Mouse (Mus musculus): ENCODE results near the gene Ccdc187. TPM values are rescaled to one million over a fixed set of nuclear protein-coding genes. Genes with fewer than 3 reads are reported as not detected.

Gene Ccdc187
- polyA plus RNA-seq (2012; rRNA removed), result 0.32 and 0.37 TPM in 2 replicates

GRCm38 (mm10) chr2:26294457-26294856 is at the start of gene Ccdc187:
Gene Ccdc187, minus strand, starts transcription at chr2:26294557.
- WGBS, result 52% methylated on average over 2 of the region's 2 CpGs
- DNase-seq (ENCODE audit: low read depth, low spot score), result no peak

DNA sequence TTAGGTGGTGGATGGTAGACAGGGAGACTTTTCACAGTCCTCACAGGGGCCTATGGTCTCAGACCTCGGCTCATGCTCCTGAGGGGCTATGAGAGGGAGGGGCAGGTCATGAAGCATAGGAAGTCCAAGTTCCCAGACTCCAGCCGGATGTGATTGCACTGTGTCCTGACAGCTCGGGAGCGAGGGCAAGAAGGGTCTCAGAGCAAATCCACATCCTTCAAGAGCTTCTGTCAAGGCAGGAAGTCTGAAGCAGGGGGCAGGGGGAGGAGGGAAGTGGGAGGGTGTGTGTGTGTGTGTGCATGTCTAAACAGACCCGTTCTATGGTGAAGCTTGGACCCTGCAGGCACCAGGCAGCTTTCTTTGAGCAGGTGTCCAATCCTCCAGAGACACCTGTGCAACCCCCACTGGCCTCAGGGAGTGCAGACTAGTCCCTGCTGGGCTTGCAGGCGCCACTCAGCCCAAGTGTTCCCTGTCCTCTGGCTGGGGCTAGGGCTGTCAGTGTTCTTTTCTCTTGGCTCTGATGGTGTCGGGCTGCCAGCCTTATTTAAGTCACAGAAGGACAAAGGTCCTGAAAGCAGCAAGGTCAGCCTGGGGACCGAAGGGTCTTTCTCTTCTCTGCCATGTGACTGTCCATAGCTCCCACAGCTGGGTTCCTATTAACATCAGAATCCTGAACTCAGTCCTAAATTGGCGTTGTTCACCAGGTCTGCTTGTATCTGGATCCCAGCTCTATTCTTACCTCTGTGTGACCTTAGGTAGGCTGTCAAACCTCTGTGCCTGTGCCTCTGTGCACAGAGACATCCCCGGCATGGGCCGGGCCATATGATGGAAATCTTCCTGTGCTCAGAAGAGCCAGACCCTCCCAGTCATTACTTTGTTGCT is 48.5 kb upstream of the Ccdc187 start:
- WGBS, result 71% methylated on average over 11 of the region's 11 CpGs
- DNase-seq (ENCODE audit: low read depth, low spot score), result no peak

- 11% methylated on average over 10 of the region's 10 CpGs for WGBS
- DNase-seq (ENCODE audit: low read depth, low spot score), result peak; percentile 44
Measured at GRCm38 (mm10) chr2:26342044-26342443, 47.7 kb upstream of the Ccdc187 start.

DNA sequence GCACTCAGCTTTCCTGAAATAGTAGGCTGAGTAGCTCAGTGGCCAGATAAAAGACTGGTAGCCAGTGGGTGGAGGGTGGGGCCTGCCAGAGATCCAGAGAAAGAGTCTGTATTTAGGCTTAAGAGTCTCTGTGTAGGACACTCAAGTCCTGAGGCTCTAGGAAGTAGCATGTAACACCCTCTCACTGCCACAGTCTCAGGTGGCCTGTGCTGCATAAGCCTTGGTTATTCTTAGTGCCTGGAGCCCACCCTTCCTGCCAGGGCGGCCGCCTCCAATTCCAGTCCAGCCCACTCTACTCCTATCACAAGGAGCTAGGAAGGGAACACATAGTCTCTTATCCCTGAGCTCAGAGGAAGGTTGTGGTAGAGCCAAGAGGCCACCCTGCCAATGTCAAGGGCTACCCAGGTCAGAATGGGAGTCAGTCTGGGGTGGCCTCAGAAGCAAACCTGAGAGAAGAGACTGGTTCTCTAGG is 47.2 kb upstream of the Ccdc187 start:
- DNase-seq (ENCODE audit: low read depth, low spot score), result no peak
- 90% methylated on average over 2 of the region's 2 CpGs for WGBS

- WGBS, result 46% methylated on average over 5 of the region's 5 CpGs
- DNase-seq (ENCODE audit: low read depth, low spot score), result no peak
Measured at GRCm38 (mm10) chr2:26339204-26339551, 44.8 kb upstream of the Ccdc187 start.

GRCm38 (mm10) chr2:26338302-26339203 is 44.2 kb upstream of the Ccdc187 start:
- WGBS, result 57% methylated on average over 10 of the region's 13 CpGs
- no peak for DNase-seq (ENCODE audit: low read depth, low spot score)

DNA sequence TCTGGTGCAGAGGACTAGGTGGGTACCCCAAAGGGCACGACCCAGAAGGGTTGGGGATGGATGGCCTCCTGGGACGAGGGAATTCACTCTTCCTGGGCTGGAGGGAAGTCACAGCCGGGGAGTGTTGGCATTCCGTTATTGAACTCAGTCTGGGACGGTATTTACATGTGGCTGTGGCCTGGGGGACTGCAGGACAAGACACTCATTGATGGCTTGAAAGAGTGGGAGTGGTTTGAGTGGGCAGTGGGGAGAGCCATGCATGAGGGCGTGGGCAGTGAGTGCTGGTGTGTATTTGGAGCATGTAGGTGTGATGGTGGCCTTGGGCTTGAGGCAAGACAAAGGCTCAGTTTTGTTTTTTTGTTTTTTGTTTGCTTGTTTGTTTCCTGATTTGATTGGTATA is 36.3 kb upstream of the Ccdc187 start:
- 69% methylated on average over 6 of the region's 6 CpGs for WGBS
- no peak for DNase-seq (ENCODE audit: low read depth, low spot score)

DNA sequence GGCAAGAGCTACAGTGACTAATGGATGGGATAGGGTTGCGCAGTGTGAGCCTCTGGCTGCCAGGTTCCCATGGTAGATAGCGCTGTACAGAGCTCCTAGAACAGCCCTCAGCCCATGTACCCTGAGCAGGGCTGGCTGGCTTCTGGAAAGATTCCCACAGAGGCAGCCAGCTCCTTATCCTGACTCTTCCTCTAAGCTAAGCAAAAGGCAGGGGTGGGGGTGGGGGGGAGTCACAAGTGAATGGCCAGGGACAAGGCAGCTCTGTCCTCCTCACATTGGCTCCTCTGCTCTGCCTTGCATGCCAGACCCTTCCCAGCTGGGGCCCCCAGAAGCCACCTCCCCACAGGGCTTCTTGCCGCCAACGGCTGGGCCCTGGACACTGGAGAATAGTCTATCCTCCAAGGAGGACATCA is 35.7 kb upstream of the Ccdc187 start:
- DNase-seq (ENCODE audit: low read depth, low spot score), result no peak
- WGBS, result 95% methylated on average over 4 of the region's 4 CpGs

GRCm38 (mm10) chr2:26329402-26329801 is 35.0 kb upstream of the Ccdc187 start:
- DNase-seq (ENCODE audit: low read depth, low spot score), result no peak
- 52% methylated on average over 8 of the region's 8 CpGs for WGBS

- WGBS, result 65% methylated on average over 4 of the region's 4 CpGs
- no peak for DNase-seq (ENCODE audit: low read depth, low spot score)
Measured at GRCm38 (mm10) chr2:26327852-26328251, 33.5 kb upstream of the Ccdc187 start.

DNA sequence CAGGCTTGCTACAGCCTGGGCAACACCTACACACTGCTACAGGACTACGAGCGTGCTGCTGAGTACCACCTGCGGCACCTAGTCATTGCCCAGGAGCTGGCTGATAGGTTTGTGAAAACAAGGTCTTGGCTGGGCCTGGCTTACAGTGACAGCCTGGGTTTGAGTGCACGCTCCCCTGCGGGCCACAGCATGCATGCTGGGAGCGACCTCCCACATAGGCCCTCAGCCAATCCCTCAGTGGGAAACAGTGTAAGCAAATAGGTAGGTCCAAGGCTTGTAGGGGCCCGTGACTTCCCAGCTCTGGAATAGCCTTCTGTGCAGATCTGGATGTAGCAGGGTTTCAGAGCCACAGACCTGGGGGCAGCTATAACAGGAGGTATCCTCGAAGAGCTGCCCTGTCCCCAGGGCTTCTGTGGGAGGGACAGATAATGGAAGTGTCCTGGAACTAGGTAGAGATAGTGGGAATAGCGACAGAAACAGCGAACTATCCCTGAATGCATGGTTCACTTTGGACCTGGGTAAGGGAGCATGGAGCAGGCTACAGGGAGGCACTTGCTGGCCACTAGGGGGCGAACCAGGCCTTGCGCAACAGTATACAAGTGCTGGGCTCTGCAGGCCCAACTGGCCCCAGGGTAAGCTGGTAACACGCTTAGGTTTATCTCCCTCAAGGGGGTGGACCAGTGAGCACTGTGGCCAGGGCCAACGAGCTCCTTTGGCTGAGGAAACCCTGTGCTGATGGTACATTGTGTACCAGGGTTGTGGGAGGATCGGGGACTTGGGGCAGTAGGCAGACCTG is 31.2 kb upstream of the Ccdc187 start:
- WGBS, result 63% methylated on average over 15 of the region's 15 CpGs
- DNase-seq (ENCODE audit: low read depth, low spot score), result no peak

DNA sequence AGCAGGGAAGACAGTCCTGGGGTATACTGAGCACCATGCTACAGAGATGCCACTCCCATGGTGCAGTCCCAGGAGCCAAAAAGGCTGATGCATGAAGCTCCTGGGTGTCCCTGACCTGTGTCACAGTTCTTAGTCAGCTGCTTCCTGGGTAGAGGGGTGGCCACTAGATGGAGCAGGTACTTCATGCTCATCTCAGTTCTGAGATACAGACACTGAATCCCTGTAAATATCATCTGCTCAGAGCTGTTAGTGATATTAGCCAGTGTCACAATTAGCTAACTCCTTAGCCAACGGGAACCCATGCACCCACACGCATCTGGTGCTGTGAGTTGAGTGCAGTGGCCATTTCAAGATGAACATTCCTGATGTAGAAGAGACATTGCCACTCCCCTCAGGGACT is 30.6 kb upstream of the Ccdc187 start:
- WGBS, result 71% methylated on average over 2 of the region's 2 CpGs
- DNase-seq (ENCODE audit: low read depth, low spot score), result no peak

DNA sequence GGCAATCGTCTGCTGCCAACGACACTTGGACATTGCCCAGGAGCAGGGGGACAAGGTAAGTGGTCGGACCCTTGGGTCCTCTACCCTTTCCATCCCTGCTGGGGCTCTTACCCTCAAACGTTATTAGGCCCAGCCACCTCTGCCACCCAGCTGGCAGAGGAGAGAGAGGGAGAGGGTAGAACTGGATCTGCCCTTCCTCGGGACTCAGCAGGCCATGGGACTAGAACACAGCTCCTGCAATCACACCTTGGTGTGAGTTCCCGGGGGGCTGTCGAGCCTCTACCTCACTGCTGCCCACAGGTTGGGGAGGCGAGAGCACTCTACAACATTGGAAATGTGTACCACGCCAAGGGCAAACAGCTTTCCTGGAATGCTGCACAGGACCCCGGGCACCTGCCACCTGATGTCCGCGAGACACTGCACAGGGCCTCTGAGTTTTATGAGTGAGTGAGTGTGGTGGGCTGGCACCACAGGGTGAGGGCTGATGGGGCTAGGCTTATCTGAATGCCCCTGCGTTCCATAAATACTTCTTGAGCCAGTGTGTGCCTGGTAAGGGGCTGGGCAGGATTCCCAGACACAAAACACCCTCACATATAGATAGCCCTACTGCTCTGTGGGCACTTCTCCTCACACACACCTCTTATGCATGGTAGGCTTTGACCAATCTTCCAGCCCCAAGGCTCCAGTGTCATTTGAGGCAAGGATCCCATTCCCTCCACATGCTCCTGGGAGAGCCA is 29.4 kb upstream of the Ccdc187 start:
- DNase-seq (ENCODE audit: low read depth, low spot score), result no peak
- 86% methylated on average over 13 of the region's 13 CpGs for WGBS

- no peak for DNase-seq (ENCODE audit: low read depth, low spot score)
- 80% methylated on average over 14 of the region's 14 CpGs for WGBS
Measured at GRCm38 (mm10) chr2:26320245-26321185, 26.2 kb upstream of the Ccdc187 start.

GRCm38 (mm10) chr2:26319519-26320244 is 25.3 kb upstream of the Ccdc187 start:
- DNase-seq (ENCODE audit: low read depth, low spot score), result no peak
- WGBS, result 82% methylated on average over 13 of the region's 13 CpGs

- 89% methylated on average over 9 of the region's 9 CpGs for WGBS
- DNase-seq (ENCODE audit: low read depth, low spot score), result no peak
Measured at GRCm38 (mm10) chr2:26319109-26319508, 24.8 kb upstream of the Ccdc187 start.

- DNase-seq (ENCODE audit: low read depth, low spot score), result no peak
- 83% methylated on average over 3 of the region's 3 CpGs for WGBS
Measured at GRCm38 (mm10) chr2:26317991-26318672, 23.8 kb upstream of the Ccdc187 start.
